Mouse (Mus musculus): ENCODE measurements around the gene Osbp. TPM values are rescaled to one million over a fixed set of nuclear protein-coding genes. Genes with fewer than 3 reads are reported as not detected.

Osbp gene
- total and polyA plus RNA-seq, 2 experiments from 2014 or later, result 2.8 to 24.6 TPM

DNA sequence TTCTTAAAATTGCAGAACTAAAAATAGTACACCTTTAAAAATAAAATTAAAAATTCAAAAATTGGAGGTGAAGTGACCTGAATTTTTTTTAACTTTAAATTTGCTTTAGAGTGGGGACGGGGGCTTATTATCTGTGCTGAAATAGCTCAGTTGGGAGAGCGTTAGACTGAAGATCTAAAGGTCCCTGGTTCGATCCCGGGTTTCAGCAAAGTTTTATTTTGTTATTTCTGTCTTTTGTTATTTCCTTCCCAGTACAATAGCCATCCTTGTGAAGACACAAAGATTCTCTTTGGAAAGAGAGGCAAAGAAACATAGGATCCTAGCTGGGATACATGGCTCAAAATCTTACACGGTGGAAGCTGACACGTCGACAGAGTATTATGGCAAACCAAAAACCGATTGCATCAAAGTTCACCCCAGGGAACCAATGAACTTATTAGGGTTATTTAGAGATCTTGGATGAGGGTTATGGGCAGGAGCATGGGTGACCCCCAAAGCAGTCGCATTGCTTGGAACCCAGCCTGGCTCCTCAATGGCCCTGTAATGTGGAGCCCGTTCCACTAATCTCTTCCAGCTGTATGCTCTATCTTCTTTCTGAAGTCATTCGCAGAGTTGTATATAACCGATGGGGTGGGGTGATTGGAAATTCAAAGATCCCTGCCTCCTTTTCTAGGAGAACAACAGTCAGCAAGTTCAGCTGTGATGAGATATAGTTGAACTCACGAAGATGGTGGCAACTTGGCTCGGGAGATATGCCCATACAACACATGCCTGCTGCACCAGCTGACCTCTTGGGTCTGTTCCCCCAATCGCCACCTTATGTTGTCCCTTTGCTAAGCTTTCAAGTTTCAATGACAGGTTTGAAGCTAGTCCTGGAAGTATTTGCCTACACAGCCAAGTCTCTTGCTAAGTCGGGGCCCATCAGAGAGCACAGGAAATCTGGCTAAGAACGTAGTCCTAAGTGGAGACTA lies 43.0 kb downstream of the Osbp start:
- no peaks in the 10 kb centered on the region for H3K9me3 ChIP-seq (ENCODE audit: low read length)
- no peak for ATAC-seq (ENCODE audit: low FRiP score)
- no peak overlapping the region for H3K4me3 ChIP-seq (ENCODE audit: low read depth, low read length)
- DNase-seq (ENCODE audit: low spot score), result no peak
- H3K27me3 ChIP-seq (ENCODE audit: insufficient read depth, low read length), result no peaks in the 10 kb centered on the region
- 27% methylated on average over 17 of the region's 17 CpGs for whole genome bisulfite sequencing
- H3K36me3 ChIP-seq (ENCODE audit: insufficient read depth, low read length), result no peaks in the 10 kb centered on the region
- TF ChIP-seq CTCF (IDR thresholded peaks at IDR 0.05), result no peak
- H3K4me1 ChIP-seq (ENCODE audit: insufficient read depth, low read length), result 0 out of 2 replicates have a peak, but pooled peaks cover 6% of the 10 kb centered on the region
- peak overlapping the region; percentile 21 for H3K4me2 ChIP-seq (ENCODE audit: low read depth, low read length, poor library complexity, severe bottlenecking)
- H3K9ac ChIP-seq (replicated peaks; ENCODE audit: low read length, poor library complexity, severe bottlenecking), result no peak overlapping the region
- H3K27ac ChIP-seq (ENCODE audit: low read depth, low read length), result 0 out of 2 replicates have a peak overlapping the region, but pooled peaks have one; percentile 26

GRCm38 (mm10) chr19:12009501-12010280 lies 44.0 kb downstream of the Osbp start:
- 2% methylated on average over 24 of the region's 24 CpGs for WGBS
- ATAC-seq (ENCODE audit: low FRiP score), result no peak

DNA sequence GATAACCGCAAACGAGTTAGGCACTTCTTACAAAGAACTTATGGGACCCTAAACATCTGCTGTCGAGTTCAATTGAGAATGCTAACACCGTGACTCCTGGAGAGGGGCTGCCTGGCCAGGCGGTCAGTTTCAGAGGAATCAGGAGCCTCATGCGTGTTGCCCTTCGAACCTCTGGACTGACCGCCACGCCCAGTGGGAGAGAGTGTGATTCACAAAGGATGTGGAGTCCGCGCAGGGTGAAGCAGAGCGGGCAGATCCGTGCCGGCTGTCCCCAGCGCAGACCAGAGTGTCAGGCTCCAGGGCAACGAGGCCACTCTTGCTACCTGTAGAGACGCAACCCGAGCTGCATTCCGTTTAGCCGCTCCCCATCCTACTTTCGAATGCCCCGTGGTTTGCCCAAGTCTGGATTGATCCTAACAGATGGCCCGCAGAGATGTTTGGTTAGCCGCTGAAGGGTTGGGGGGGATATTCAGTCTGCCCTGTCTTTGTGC lies 44.6 kb downstream of the Osbp start:
- H3K9me3 ChIP-seq (ENCODE audit: low read length), result no peaks in the 10 kb centered on the region
- H3K4me1 ChIP-seq (ENCODE audit: insufficient read depth, low read length), result no peaks in the 10 kb centered on the region
- H3K9ac ChIP-seq (replicated peaks; ENCODE audit: low read length, poor library complexity, severe bottlenecking), result peak overlapping the region; percentile 71
- peak overlapping the region; percentile 68 for H3K4me2 ChIP-seq (ENCODE audit: low read depth, low read length, poor library complexity, severe bottlenecking)
- peak; percentile 62 for DNase-seq (ENCODE audit: low spot score)
- ATAC-seq (ENCODE audit: low FRiP score), result peak; percentile 24
- H3K4me3 ChIP-seq (ENCODE audit: low read depth, low read length), result peak overlapping the region; percentile 59
- under 1% methylated on average over 24 of the region's 24 CpGs for WGBS
- TF ChIP-seq CTCF (IDR thresholded peaks at IDR 0.05), result no peak
- peak overlapping the region; percentile 82 for H3K27ac ChIP-seq (ENCODE audit: low read depth, low read length)
- H3K27me3 ChIP-seq (ENCODE audit: insufficient read depth, low read length), result no peaks in the 10 kb centered on the region
- H3K36me3 ChIP-seq (ENCODE audit: insufficient read depth, low read length), result no peaks in the 10 kb centered on the region

More at GRCm38 (mm10) chr19:12009501-12010280, 44.0 kb downstream of the Osbp start:
- H3K9ac ChIP-seq (replicated peaks; ENCODE audit: low read length, poor library complexity, severe bottlenecking), result peak overlapping the region; percentile 71
- H3K4me3 ChIP-seq (ENCODE audit: low read depth, low read length), result peak overlapping the region; percentile 59
- peak overlapping the region; percentile 68 for H3K4me2 ChIP-seq (ENCODE audit: low read depth, low read length, poor library complexity, severe bottlenecking)
- H3K27ac ChIP-seq (ENCODE audit: low read depth, low read length), result peak overlapping the region; percentile 82
- H3K9me3 ChIP-seq (ENCODE audit: low read length), result no peaks in the 10 kb centered on the region
- DNase-seq (ENCODE audit: low spot score), result peak; percentile 86
- no peaks in the 10 kb centered on the region for H3K36me3 ChIP-seq (ENCODE audit: insufficient read depth, low read length)
- no peak for TF ChIP-seq CTCF (IDR thresholded peaks at IDR 0.05)
- no peaks in the 10 kb centered on the region for H3K27me3 ChIP-seq (ENCODE audit: insufficient read depth, low read length)
- 0 out of 2 replicates have a peak, but pooled peaks cover 1% of the 10 kb centered on the region for H3K4me1 ChIP-seq (ENCODE audit: insufficient read depth, low read length)

DNA sequence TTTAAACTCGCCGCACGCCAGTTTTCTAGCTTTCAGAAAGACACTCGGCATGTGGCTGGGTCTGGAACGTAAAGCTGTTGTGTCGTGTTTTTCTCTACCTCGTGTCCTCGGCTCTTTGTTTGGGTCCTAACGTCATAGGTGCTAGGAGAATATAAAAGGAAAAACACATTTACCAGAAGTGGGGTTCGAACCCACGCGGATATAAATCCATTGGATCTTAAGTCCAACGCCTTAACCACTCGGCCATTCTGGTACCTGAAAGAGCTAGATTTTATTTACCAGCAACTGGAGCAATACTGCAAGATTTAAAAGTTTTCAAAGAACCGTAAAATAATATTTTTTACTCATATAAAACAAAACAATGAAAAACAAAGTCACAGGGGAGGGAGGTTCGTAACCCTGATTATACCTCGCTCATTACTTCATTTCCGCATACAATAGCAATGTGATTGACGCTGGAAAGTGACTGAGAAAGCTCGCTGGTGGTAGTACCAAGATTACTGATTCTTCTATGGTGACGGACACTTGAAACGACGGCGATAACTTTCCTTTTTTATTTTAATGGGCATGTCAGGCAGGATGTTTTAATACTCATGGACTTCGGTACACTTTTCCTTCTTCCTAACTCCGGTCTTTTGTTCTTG lies 45.3 kb downstream of the Osbp start:
- ATAC-seq (ENCODE audit: low FRiP score) (peak; percentile 78), DNase-seq (ENCODE audit: low spot score) (peak; percentile 97)
- Histone ChIP-seq H3K4me3 (ENCODE audit: low read depth, low read length) (peak overlapping the region; percentile 59), H3K27ac (ENCODE audit: low read depth, low read length) (peak overlapping the region; percentile 82), H3K9me3 (ENCODE audit: low read length) (no peaks in the 10 kb centered on the region), H3K27me3 (ENCODE audit: insufficient read depth, low read length) (no peaks in the 10 kb centered on the region), H3K4me1 (ENCODE audit: insufficient read depth, low read length) (no peaks in the 10 kb centered on the region), H3K9ac (replicated peaks; ENCODE audit: low read length, poor library complexity, severe bottlenecking) (peak overlapping the region; percentile 71), H3K4me2 (ENCODE audit: low read depth, low read length, poor library complexity, severe bottlenecking) (peak overlapping the region; percentile 68), H3K36me3 (ENCODE audit: insufficient read depth, low read length) (no peaks in the 10 kb centered on the region)
- WGBS, result under 1% methylated on average over 26 of the region's 26 CpGs
- no peak for TF ChIP-seq CTCF (IDR thresholded peaks at IDR 0.05)

Measured in midbrain, postnatal 0 days (tissue).